Mouse (Mus musculus): ENCODE measurements around the gene Col23a1. TPM values are rescaled to one million over a fixed set of nuclear protein-coding genes. Genes with fewer than 3 reads are reported as not detected.
A peak's percentile ranks its signal among the peaks of the same experiment; 100 is the strongest.

The Col23a1 gene
- polyA plus RNA-seq, 1 experiment from 2014 or later = 5.2 TPM

DNA sequence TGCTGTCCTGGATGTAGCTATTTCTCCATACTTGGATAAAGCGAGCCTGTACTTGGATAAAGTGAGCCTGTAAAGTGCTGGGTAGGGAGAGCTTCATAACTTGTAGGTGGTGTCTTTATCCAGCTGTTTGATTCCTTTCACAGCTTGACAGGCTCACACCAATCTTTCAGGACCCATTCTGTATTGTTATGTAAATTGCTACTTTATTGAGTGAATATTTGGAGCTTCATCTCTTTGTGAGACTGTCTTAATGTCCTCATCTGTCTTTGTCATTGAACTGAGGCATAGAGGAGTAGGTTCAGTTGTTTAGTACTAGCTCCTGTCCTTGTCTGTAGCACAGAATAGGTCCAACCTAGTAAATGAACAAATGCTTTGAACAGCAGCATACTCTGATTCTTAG lies 15.3 kb upstream of the Col23a1 start:
- H3K27me3 ChIP-seq (ENCODE audit: control insufficient read depth, insufficient read depth, low read length) = no peaks in the 10 kb centered on the region
- ATAC-seq (ENCODE audit: low read depth) = no peak
- 63% methylated on average over 1 of the region's 1 CpGs for WGBS
- no peak overlapping the region for H3K9ac ChIP-seq (replicated peaks; ENCODE audit: low read depth, low read length)
- no peaks in the 10 kb centered on the region for H3K4me1 ChIP-seq (ENCODE audit: control insufficient read depth, insufficient read depth, low read length)
- H3K9me3 ChIP-seq (ENCODE audit: control insufficient read depth, low read length) = no peaks in the 10 kb centered on the region
- H3K27ac ChIP-seq (ENCODE audit: low read depth, low read length) = no peak overlapping the region
- H3K4me2 ChIP-seq (ENCODE audit: low read depth, low read length) = no peak overlapping the region
- H3K4me3 ChIP-seq (ENCODE audit: low read depth, low read length) = no peak overlapping the region
- peaks cover 45% of the 10 kb centered on the region for H3K36me3 ChIP-seq (ENCODE audit: control insufficient read depth, insufficient read depth, low read length)

- H3K27ac ChIP-seq (ENCODE audit: low read depth, low read length) = no peak overlapping the region
- peak overlapping the region; percentile 53 for H3K4me3 ChIP-seq (ENCODE audit: low read depth, low read length)
- no peaks in the 10 kb centered on the region for H3K9me3 ChIP-seq (ENCODE audit: control insufficient read depth, low read length)
- peaks cover 3% of the 10 kb centered on the region; the same call in 1 of the 2 replicates for H3K4me1 ChIP-seq (ENCODE audit: control insufficient read depth, insufficient read depth, low read length)
- ATAC-seq (ENCODE audit: low read depth) = peak; percentile 84
- H3K36me3 ChIP-seq (ENCODE audit: control insufficient read depth, insufficient read depth, low read length) = no peaks in the 10 kb centered on the region
- 3% methylated on average over 40 of the region's 74 CpGs for WGBS
- H3K9ac ChIP-seq (replicated peaks; ENCODE audit: low read depth, low read length) = peak overlapping the region; percentile 47
- peak overlapping the region; percentile 94 for H3K4me2 ChIP-seq (ENCODE audit: low read depth, low read length)
- H3K27me3 ChIP-seq (ENCODE audit: control insufficient read depth, insufficient read depth, low read length) = peaks cover 8% of the 10 kb centered on the region
Observed at GRCm38 (mm10) chr11:51290066-51290955, 591 bp downstream of the Col23a1 start.

DNA sequence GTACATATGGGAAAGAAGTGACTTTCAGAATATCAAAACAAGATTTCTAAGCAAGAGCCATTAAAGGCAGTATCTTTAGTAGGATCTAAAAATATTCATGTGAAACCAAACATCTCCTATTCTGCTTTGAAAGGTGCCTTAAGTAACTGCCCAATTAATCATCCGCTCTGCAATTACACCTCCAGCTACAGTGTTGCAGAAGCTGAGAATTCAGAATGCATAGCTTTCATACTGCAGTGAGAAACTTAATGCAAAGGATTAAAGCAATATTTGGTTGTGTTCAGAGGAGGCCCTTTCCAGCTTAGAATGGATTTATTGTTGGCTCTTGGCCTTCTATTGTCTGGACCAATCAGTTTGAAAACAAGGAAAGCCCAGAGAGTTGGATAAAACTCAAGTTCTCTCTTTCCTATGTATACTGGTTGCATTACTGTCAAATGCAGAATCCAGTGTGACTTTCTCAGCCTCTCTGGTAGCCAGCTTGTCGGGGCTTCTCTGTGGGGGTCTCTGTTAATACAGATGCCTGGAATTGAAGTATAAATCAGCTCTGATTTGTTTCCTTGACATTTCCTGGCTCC lies 4.3 kb downstream of the Col23a1 start:
- no peak for ATAC-seq (ENCODE audit: low read depth)

GRCm38 (mm10) chr11:51295742-51296141 lies 6.0 kb downstream of the Col23a1 start:
- H3K4me1 ChIP-seq (ENCODE audit: control insufficient read depth, insufficient read depth, low read length) = no peaks in the 10 kb centered on the region
- H3K36me3 ChIP-seq (ENCODE audit: control insufficient read depth, insufficient read depth, low read length) = no peaks in the 10 kb centered on the region
- no peak overlapping the region for H3K9ac ChIP-seq (replicated peaks; ENCODE audit: low read depth, low read length)
- no peak overlapping the region for H3K4me3 ChIP-seq (ENCODE audit: low read depth, low read length)
- WGBS = 76% methylated on average over 3 of the region's 3 CpGs
- no peak overlapping the region for H3K27ac ChIP-seq (ENCODE audit: low read depth, low read length)
- no peak for ATAC-seq (ENCODE audit: low read depth)
- no peak overlapping the region for H3K4me2 ChIP-seq (ENCODE audit: low read depth, low read length)
- H3K9me3 ChIP-seq (ENCODE audit: control insufficient read depth, low read length) = no peaks in the 10 kb centered on the region
- peaks cover 5% of the 10 kb centered on the region for H3K27me3 ChIP-seq (ENCODE audit: control insufficient read depth, insufficient read depth, low read length)

More for the DNA sequence above, 4.3 kb downstream of the Col23a1 start:
- Histone ChIP-seq H3K27me3 (ENCODE audit: control insufficient read depth, insufficient read depth, low read length) (peaks cover 8% of the 10 kb centered on the region), H3K27ac (ENCODE audit: low read depth, low read length) (no peak overlapping the region), H3K36me3 (ENCODE audit: control insufficient read depth, insufficient read depth, low read length) (no peaks in the 10 kb centered on the region), H3K4me3 (ENCODE audit: low read depth, low read length) (no peak overlapping the region), H3K9me3 (ENCODE audit: control insufficient read depth, low read length) (no peaks in the 10 kb centered on the region), H3K4me2 (ENCODE audit: low read depth, low read length) (no peak overlapping the region), H3K4me1 (ENCODE audit: control insufficient read depth, insufficient read depth, low read length) (peaks cover 3% of the 10 kb centered on the region; the same call in 1 of the 2 replicates), H3K9ac (replicated peaks; ENCODE audit: low read depth, low read length) (no peak overlapping the region)
- WGBS = 52% methylated on average over 2 of the region's 2 CpGs

GRCm38 (mm10) chr11:51298691-51299090 lies 9.0 kb downstream of the Col23a1 start:
- Histone ChIP-seq H3K4me2 (ENCODE audit: low read depth, low read length) (no peak overlapping the region), H3K4me1 (ENCODE audit: control insufficient read depth, insufficient read depth, low read length) (no peaks in the 10 kb centered on the region), H3K9ac (replicated peaks; ENCODE audit: low read depth, low read length) (no peak overlapping the region), H3K9me3 (ENCODE audit: control insufficient read depth, low read length) (no peaks in the 10 kb centered on the region), H3K27me3 (ENCODE audit: control insufficient read depth, insufficient read depth, low read length) (no peaks in the 10 kb centered on the region), H3K36me3 (ENCODE audit: control insufficient read depth, insufficient read depth, low read length) (no peaks in the 10 kb centered on the region), H3K27ac (ENCODE audit: low read depth, low read length) (no peak overlapping the region), H3K4me3 (ENCODE audit: low read depth, low read length) (no peak overlapping the region)
- 89% methylated on average over 4 of the region's 4 CpGs for WGBS
- ATAC-seq (ENCODE audit: low read depth) = no peak

DNA sequence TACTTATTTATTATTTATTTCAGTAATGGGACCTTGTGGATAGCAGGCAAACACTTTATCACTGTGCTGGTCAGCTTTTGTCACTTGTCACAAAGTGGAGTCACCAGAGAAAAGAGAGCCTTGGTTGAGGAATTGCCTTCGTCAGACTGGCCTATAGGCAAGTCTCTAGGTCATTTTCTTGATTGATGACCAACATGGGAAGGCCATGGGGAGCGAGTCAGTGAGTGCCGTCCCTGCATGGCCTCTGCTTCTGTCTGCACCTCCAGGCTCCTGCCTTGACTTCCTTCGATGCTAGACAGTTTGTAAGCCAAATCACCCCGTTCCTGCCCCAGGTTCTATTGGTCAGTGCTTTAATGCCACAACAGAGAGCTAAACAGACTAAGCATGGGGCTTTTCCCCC lies 12.7 kb downstream of the Col23a1 start:
- Histone ChIP-seq H3K4me1 (ENCODE audit: control insufficient read depth, insufficient read depth, low read length) (no peaks in the 10 kb centered on the region), H3K27ac (ENCODE audit: low read depth, low read length) (no peak overlapping the region), H3K4me3 (ENCODE audit: low read depth, low read length) (no peak overlapping the region), H3K27me3 (ENCODE audit: control insufficient read depth, insufficient read depth, low read length) (no peaks in the 10 kb centered on the region), H3K4me2 (ENCODE audit: low read depth, low read length) (no peak overlapping the region), H3K9ac (replicated peaks; ENCODE audit: low read depth, low read length) (no peak overlapping the region), H3K9me3 (ENCODE audit: control insufficient read depth, low read length) (no peaks in the 10 kb centered on the region), H3K36me3 (ENCODE audit: control insufficient read depth, insufficient read depth, low read length) (no peaks in the 10 kb centered on the region)
- no peak for ATAC-seq (ENCODE audit: low read depth)
- WGBS = 69% methylated on average over 5 of the region's 5 CpGs

GRCm38 (mm10) chr11:51303981-51304553 lies 14.3 kb downstream of the Col23a1 start:
- ATAC-seq (ENCODE audit: low read depth) = no peak

GRCm38 (mm10) chr11:51308306-51308705 lies 18.6 kb downstream of the Col23a1 start:
- Histone ChIP-seq H3K9me3 (ENCODE audit: control insufficient read depth, low read length) (no peaks in the 10 kb centered on the region), H3K27ac (ENCODE audit: low read depth, low read length) (no peak overlapping the region), H3K4me3 (ENCODE audit: low read depth, low read length) (no peak overlapping the region), H3K4me2 (ENCODE audit: low read depth, low read length) (no peak overlapping the region), H3K9ac (replicated peaks; ENCODE audit: low read depth, low read length) (no peak overlapping the region), H3K36me3 (ENCODE audit: control insufficient read depth, insufficient read depth, low read length) (no peaks in the 10 kb centered on the region), H3K27me3 (ENCODE audit: control insufficient read depth, insufficient read depth, low read length) (no peaks in the 10 kb centered on the region), H3K4me1 (ENCODE audit: control insufficient read depth, insufficient read depth, low read length) (no peaks in the 10 kb centered on the region)
- ATAC-seq (ENCODE audit: low read depth) = no peak
- 75% methylated on average over 5 of the region's 5 CpGs for WGBS

More at GRCm38 (mm10) chr11:51303981-51304553, 14.3 kb downstream of the Col23a1 start:
- Histone ChIP-seq H3K36me3 (ENCODE audit: control insufficient read depth, insufficient read depth, low read length) (no peaks in the 10 kb centered on the region), H3K27ac (ENCODE audit: low read depth, low read length) (no peak overlapping the region), H3K9me3 (ENCODE audit: control insufficient read depth, low read length) (no peaks in the 10 kb centered on the region), H3K9ac (replicated peaks; ENCODE audit: low read depth, low read length) (no peak overlapping the region), H3K4me1 (ENCODE audit: control insufficient read depth, insufficient read depth, low read length) (no peaks in the 10 kb centered on the region), H3K4me2 (ENCODE audit: low read depth, low read length) (no peak overlapping the region), H3K4me3 (ENCODE audit: low read depth, low read length) (no peak overlapping the region), H3K27me3 (ENCODE audit: control insufficient read depth, insufficient read depth, low read length) (no peaks in the 10 kb centered on the region)
- 58% methylated on average over 12 of the region's 12 CpGs for WGBS

DNA sequence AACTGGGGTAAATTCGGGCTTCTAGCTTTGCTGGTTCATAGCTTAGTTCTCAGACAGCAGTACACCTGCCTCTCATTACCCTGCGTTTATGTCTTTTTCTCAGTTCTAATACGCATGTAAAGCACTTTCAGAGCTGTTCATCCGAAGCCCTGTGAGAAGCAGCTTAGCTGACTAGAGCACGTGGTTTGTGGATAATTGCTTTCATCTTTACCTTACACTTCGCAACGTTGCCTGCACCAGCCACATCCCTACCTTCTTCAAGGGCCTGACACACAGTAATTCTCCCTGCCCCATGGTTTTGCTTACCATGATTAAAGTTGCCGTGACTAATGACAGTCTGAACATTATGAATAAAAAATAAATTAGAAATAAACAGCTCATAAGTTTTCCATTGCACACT lies 22.1 kb downstream of the Col23a1 start:
- H3K27ac ChIP-seq (ENCODE audit: low read depth, low read length) = no peak overlapping the region
- no peaks in the 10 kb centered on the region for H3K36me3 ChIP-seq (ENCODE audit: control insufficient read depth, insufficient read depth, low read length)
- H3K4me1 ChIP-seq (ENCODE audit: control insufficient read depth, insufficient read depth, low read length) = no peaks in the 10 kb centered on the region
- H3K4me3 ChIP-seq (ENCODE audit: low read depth, low read length) = no peak overlapping the region
- H3K9ac ChIP-seq (replicated peaks; ENCODE audit: low read depth, low read length) = no peak overlapping the region
- H3K4me2 ChIP-seq (ENCODE audit: low read depth, low read length) = no peak overlapping the region
- 77% methylated on average over 8 of the region's 8 CpGs for WGBS
- no peaks in the 10 kb centered on the region for H3K9me3 ChIP-seq (ENCODE audit: control insufficient read depth, low read length)
- peak; percentile 60; the same call in 1 of the 2 replicates for ATAC-seq (ENCODE audit: low read depth)
- no peaks in the 10 kb centered on the region for H3K27me3 ChIP-seq (ENCODE audit: control insufficient read depth, insufficient read depth, low read length)

All from neural tube, embryonic 14.5 days (tissue).